Mouse (Mus musculus) E14TG2a.4 (cell line): Measurements from ENCODE around the gene Isoc2b.
"Not testable (repeated sequence)": the region's sequence is repeated elsewhere in the genome, so short reads cannot be mapped to it uniquely, and the experiment has no call there.

Source experiments
- CTCF ChIP-seq: conservative IDR thresholded peaks from 2 replicates; pipeline ENCODE4 v1.5.1; 2014; ENCODE audit warnings: low read length
- NANOG ChIP-seq: IDR thresholded peaks from 2 replicates; pipeline ENCODE4 v1.6.1; 2014; ENCODE audit warnings: borderline replicate concordance, low read length, mixed read lengths

DNA sequence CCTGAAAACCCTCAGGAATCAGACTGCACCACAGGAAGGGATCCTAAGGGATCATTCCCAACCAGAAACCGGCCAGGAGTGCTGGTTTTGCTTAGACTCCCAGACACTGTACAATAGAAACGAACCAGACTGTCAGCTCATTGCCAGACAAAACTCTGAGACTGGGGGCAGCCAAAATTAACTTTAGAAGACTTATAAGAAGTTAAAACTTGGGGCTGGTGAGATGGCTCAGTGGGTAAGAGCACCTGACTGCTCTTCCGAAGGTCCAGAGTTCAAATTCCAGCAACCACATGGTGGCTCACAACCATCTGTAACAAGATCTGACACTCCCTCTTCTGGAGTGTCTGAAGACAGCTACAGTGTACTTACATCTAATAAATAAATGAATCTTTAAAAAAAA lies 9.1 kb downstream of the Isoc2b start:
- TF ChIP-seq CTCF, NANOG: not testable (repeated sequence)
